Mouse (Mus musculus) kidney, adult 2 months (tissue): ENCODE results near the gene Shisa5. TPM values are rescaled to one million over a fixed set of nuclear protein-coding genes. Genes with fewer than 3 reads are reported as not detected.

Experiments
- DNase-seq: peaks from one replicate; pipeline ENCODE4 v3.0.0; 2021
- H3K27ac ChIP-seq: fragments of 200-500 bp; 2 replicates; pipeline ENCODE4 v1.5.1; 2012; ENCODE audit warnings: low read depth, low read length, control low read depth, inconsistent platforms; ENCODE audit not compliant: insufficient read depth
- H3K27me3 ChIP-seq: fragments of 200-500 bp; replicated peaks from 2 replicates; pipeline ENCODE4 v1.6.1; 2012; ENCODE audit warnings: mild to moderate bottlenecking, moderate library complexity, low read length, inconsistent platforms; ENCODE audit not compliant: control insufficient read depth, insufficient read depth
- H3K36me3 ChIP-seq: fragments of 200-500 bp; 2 replicates; pipeline ENCODE4 v1.6.1; 2012; ENCODE audit warnings: mild to moderate bottlenecking, moderate library complexity, low read length, inconsistent platforms; ENCODE audit not compliant: control insufficient read depth, insufficient read depth
- H3K4me1 ChIP-seq: fragments of 200-500 bp; 2 replicates; pipeline ENCODE4 v1.6.1; 2011; ENCODE audit warnings: low read length; ENCODE audit not compliant: control insufficient read depth, insufficient read depth
- H3K4me3 ChIP-seq: fragments of 200-500 bp; 2 replicates; pipeline ENCODE4 v1.5.1; 2011; ENCODE audit warnings: mild to moderate bottlenecking, low read depth, low read length, control low read depth; ENCODE audit not compliant: insufficient read depth
- CTCF ChIP-seq: fragments of 200-500 bp; conservative IDR thresholded peaks from 2 replicates; pipeline ENCODE4 v1.5.1; 2011; ENCODE audit warnings: low read depth, mild to moderate bottlenecking, control low read depth, low read length, moderate library complexity, mixed read lengths; ENCODE audit not compliant: insufficient read depth, insufficient read length
- POLR2A ChIP-seq: fragments of 200-500 bp; IDR thresholded peaks from one replicate; pipeline ENCODE4 v1.6.1; 2011; ENCODE audit warnings: low read depth, low read length, control low read depth
- WGBS: fragments of 180-500 bp; shearing (Covaris S2); methylation state at CpG from one replicate; pipeline ENCODE4 v1.1.7; 2018; 5-methylcytosine and 5-hydroxymethylcytosine counted together
- polyA plus RNA-seq: library from polyadenylated mRNA; depleted of rRNA; stranded (reverse); fragments of >200 nt; gene quantifications from 2 replicates; pipeline ENCODE4 v1.2.3, GENCODE M21; 2012

Gene Shisa5
- polyA plus RNA-seq, 1 experiment: 688 TPM

- TF ChIP-seq CTCF (no peak), POLR2A (peak; percentile 67)
- Histone ChIP-seq H3K4me3 (peak within 1 kb of the TSS; percentile 82), H3K4me1 (peaks cover 5% of the 10 kb centered on the region; the same call in 1 of the 2 replicates), H3K36me3 (no peaks in the 10 kb centered on the region; the same call in 1 of the 2 replicates), H3K27me3 (no peaks in the 10 kb centered on the region), H3K27ac (peak within 1 kb of the TSS; percentile 58)
- peak; percentile 93 for DNase-seq
- WGBS: under 1% methylated on average over 57 of the region's 57 CpGs
These were observed 35.6 kb downstream of the Shisa5 start, which contains the start of gene Atrip for GRCm38 (mm10) chr9:109073661-109074573. Gene Atrip, minus strand, starts transcription at chr9:109074124.

GRCm38 (mm10) chr9:109080516-109080915, 42.2 kb downstream of the Shisa5 start:
- Histone ChIP-seq H3K4me3 (no peak overlapping the region), H3K4me1 (peaks cover 4% of the 10 kb centered on the region; the same call in 1 of the 2 replicates), H3K27me3 (no peaks in the 10 kb centered on the region), H3K27ac (no peak overlapping the region), H3K36me3 (no peaks in the 10 kb centered on the region)
- TF ChIP-seq POLR2A: no peak
- no peak for TF ChIP-seq CTCF
- DNase-seq: no peak
- 85% methylated on average over 3 of the region's 3 CpGs for WGBS

- Histone ChIP-seq H3K27me3 (no peaks in the 10 kb centered on the region), H3K4me1 (peaks cover 4% of the 10 kb centered on the region; the same call in 1 of the 2 replicates), H3K4me3 (peak overlapping the region; percentile 53), H3K27ac (0 out of 2 replicates have a peak overlapping the region, but pooled peaks have one; percentile 12), H3K36me3 (no peaks in the 10 kb centered on the region)
- 3% methylated on average over 11 of the region's 11 CpGs for WGBS
- TF ChIP-seq POLR2A: no peak
- no peak for TF ChIP-seq CTCF
- DNase-seq: no peak
These were observed 43.4 kb downstream of the Shisa5 start for GRCm38 (mm10) chr9:109081749-109082123.

- Histone ChIP-seq H3K36me3 (no peaks in the 10 kb centered on the region), H3K27ac (peak within 1 kb of the TSS; percentile 12; the same call in 1 of the 2 replicates), H3K27me3 (no peaks in the 10 kb centered on the region), H3K4me3 (peak within 1 kb of the TSS; percentile 53), H3K4me1 (peaks cover 4% of the 10 kb centered on the region; the same call in 1 of the 2 replicates)
- TF ChIP-seq POLR2A (peak; percentile 71), CTCF (no peak)
- 2% methylated on average over 37 of the region's 37 CpGs for WGBS
- peak; percentile 94 for DNase-seq
These were observed 43.9 kb downstream of the Shisa5 start, which contains the start of the genes Ccdc51 and Tma7 for GRCm38 (mm10) chr9:109082124-109082800. Gene Ccdc51, plus strand, starts transcription at chr9:109082493. Gene Tma7, minus strand, starts transcription at chr9:109082587.

GRCm38 (mm10) chr9:109084922-109085321, 46.6 kb downstream of the Shisa5 start:
- Histone ChIP-seq H3K27me3 (no peaks in the 10 kb centered on the region), H3K4me3 (no peak overlapping the region), H3K36me3 (no peaks in the 10 kb centered on the region), H3K27ac (no peak overlapping the region), H3K4me1 (peaks cover 4% of the 10 kb centered on the region; the same call in 1 of the 2 replicates)
- DNase-seq: no peak
- TF ChIP-seq POLR2A: no peak
- peak; percentile 59 for TF ChIP-seq CTCF
- WGBS: 18% methylated on average over 2 of the region's 2 CpGs

GRCm38 (mm10) chr9:109087987-109088386, 49.6 kb downstream of the Shisa5 start:
- DNase-seq: peak; percentile 52
- no peak overlapping the region for H3K27ac ChIP-seq
- whole genome bisulfite sequencing: 9% methylated on average over 5 of the region's 5 CpGs

More at GRCm38 (mm10) chr9:109087987-109088386, 49.6 kb downstream of the Shisa5 start:
- peaks cover 4% of the 10 kb centered on the region for H3K4me1 ChIP-seq
- H3K27me3 ChIP-seq: no peaks in the 10 kb centered on the region
- TF ChIP-seq CTCF (peak; percentile 61), POLR2A (no peak)
- H3K4me3 ChIP-seq: no peak overlapping the region
- H3K36me3 ChIP-seq: no peaks in the 10 kb centered on the region
